Mouse (Mus musculus) erythroblast, embryonic 14.5 days (primary cell): ENCODE measurements around the gene Efna3.

ENCODE experiments used
- GATA1 ChIP-seq: IDR thresholded peaks from 2 replicates; pipeline ENCODE4 v1.6.1; 2012; ENCODE audit warnings: low read length, inconsistent platforms, mixed read lengths
- TAL1 ChIP-seq: IDR thresholded peaks from 3 replicates; pipeline ENCODE4 v1.6.1; 2012; ENCODE audit warnings: low read length, inconsistent platforms, mixed read lengths

DNA sequence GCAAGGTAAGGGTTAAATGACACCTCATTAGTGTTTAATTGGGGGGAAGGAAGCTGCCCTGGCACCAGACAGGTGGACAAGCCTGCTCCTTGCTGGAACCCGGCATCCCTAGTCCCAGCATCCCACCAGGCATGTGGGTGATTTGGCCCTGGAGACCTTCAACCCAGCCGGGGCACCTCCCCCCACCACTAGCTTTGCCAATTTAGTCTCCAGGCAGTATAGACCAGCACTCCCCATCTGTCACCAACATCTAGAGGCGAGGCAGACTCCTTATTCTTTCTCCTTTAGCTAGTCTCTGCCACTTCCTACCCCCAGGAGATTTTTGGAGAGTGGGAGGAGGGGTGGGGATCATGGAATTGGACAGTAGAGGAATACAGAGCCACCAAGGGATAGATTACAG lies 7.6 kb upstream of the Efna3 start:
- no peak for TF ChIP-seq GATA1
- TF ChIP-seq TAL1, result no peak
